Mouse (Mus musculus) frontal cortex, adult 2 months (tissue): Measurements from ENCODE around the gene Ccrl2. TPM values are rescaled to one million over a fixed set of nuclear protein-coding genes. Genes with fewer than 3 reads are reported as not detected.
A peak's percentile ranks its signal among the peaks of the same experiment; 100 is the strongest.

Source experiments
- DNase-seq, 2 experiments: peaks; one replicate each; pipeline ENCODE4 v3.0.0; 2022; ENCODE audit warnings: low spot score in 1 of 2; ENCODE audit errors: extremely low spot score in 1 of 2
- polyA plus RNA-seq: library from polyadenylated mRNA; depleted of rRNA; stranded (reverse); fragments of >200 nt; gene quantifications from 2 replicates; pipeline ENCODE4 v1.2.3, GENCODE M21; 2012

Gene Ccrl2
- polyA plus RNA-seq, 1 experiment = 1.6 TPM

DNA sequence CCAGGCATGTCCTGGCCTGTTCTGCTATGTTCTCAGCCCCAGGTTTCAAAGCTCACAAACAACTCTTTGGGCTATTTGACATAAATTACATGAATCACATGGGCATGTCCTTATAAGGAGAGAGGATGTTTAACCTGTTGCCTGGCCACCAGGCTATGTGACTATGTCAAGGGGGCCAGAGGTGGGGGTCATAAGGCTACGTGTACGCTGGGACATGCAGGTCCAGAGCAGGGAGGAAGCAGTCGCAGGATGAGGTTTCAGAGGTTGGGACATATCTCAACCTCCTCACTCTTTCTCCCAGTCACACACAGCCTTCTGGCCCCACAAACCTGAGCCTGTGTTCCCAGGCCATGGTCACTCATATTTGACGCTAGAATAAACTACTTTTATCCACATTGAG, 9.7 kb upstream of the Ccrl2 start:
- no peak for DNase-seq

DNA sequence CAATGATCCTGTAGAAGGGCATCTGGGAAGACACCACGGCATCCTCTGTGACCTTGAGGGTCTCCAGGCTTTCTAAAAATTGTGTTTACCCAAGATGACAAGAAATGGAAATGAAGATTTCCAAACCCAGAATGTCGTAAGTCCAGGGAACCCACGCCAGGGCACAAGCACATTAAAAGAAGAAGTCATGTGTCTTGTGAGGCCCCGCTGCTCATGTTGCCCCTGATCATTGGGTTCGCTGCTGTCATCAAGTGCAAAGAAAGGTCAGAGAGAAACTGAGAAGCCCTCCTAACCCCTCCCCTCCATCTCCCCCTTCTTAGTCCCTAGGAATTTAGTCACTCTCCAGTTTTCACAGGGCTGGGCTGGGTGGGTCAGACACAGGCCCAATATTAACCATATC, 5.5 kb upstream of the Ccrl2 start:
- DNase-seq = no peak

DNA sequence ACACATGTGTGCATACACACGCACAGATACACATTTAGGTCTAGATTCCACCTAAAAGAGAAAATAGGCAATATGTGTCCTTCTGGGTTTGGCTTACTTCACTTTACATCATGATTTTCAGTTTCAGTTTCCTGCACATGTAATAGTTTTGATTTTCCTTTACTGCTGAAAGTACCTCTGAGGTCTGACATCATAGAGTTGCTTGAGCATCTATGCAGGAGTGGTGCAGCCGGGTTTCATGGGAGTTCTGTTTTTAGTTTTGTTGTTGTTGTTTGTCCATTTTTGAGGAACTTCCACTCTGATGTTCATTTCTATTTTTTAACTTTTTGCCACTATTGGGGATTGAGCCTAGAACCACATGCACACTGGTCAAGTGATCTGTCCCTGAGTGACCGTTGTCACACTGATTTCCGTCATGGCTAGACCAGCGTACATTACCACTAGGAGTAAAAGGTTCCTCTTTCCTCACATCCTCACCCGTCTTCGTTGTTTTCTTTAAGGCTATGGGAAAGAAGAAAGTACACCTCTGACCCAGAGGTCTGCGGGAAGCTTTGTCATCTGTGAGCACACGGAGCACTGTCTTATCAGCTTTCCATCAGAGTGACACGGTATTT, 1.7 kb upstream of the Ccrl2 start:
- DNase-seq = no peak

DNA sequence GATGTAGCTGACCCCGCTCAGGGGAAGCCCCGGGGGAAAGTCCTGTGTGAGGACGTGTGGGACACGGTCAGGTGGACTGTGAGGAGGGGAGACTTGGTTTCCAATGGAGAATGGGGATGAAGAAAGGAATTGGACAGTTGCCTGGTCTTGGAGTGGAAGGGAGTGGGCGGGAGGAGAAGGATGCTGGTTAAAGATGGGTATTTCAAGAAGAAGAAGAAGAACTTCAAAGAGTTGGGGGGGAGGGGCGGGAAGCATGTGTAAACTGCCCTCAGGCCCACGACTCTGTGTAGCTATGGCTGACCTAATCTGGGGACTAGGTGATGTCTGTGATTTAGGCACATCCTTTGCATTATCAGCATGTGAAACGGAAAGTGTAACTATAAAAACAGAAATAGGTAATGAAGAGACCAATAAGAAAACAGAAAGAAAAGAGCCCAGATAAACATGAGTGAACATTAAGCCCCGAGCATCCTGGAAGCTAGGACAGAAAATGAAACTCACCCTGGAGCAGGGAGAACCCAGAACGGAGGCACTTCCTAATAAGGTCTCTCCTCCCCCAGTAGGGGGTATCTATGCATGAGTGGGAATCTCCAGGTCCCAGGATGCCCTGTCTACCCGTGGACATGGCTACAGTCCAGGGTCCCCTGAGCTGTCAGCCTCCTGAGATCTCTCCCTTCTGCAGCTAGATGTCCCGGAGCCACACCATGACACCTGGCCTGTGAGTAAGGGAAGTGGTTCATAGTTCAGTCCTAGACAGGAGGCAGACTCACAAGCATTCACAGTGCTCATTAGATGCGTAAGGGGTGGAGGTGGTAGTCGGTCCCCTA, 438 bp upstream of the Ccrl2 start:
- peak in 1 of 2 experiments; percentile 15 for DNase-seq

DNA sequence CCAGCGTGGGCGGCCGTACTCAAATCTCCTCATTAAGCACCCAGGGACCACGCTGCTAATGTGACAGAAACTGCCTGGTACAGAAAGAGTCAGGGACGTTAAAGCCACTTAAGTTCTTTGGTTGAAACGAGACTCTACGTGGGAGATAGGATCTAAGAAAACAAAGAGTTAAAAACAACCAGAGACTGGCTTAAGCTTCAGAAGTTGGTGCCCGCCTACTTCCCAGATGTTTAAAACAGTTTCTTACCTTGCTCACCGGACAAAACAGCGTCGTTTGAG, 861 bp downstream of the Ccrl2 start:
- no peak for DNase-seq

DNA sequence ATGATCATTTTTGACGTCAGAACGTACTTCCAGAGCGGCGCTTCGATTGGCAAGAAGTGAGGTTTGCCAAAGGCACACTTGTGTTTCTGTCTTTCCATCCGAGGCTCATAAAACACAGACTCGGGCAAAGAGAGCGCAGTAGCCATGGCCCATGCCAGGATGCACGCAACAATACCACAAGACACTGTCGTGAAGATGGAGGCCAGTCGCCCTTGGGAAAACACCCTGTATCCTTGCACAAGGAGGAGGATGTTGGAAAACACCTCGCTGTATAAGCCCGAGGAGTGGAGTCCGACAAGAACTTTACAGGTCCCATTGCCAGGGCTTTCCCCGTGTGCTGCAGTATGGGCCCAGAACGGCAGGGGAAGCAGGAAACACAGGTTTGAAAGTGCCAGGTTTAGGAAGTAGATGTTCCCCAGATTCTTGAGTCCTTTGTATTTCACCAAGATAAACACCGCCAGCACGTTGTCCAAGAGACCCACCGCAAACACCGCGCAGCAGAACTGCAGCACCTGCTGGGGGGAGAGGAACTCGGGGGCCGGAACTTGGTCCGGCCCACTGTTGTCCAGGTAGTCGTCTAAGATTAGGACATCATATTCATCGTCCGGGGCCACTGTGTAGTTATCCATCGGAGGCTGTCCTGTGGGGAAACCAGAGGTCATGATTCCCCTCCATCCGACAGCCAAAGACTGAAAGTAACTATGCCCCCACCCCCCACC, 1.4 kb downstream of the Ccrl2 start:
- no peak for DNase-seq

DNA sequence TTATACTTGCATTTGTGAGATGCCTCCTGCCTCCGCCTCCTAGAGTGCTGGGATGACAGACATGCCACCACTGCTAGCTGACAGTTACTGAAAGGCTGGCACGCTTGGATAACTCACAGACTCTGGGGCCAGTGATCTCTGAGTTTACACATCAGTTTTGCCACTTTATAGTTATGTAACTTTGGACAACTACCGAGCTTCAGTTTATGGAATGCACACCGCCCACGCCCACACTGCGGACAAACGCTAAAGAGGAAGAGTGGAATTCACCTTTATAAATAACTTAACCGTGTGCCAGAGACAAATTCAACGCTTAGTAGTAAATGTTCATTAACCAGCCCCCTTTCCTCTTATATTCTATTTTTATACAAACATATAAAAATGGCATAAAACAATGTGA, 2.4 kb downstream of the Ccrl2 start:
- no peak for DNase-seq

DNA sequence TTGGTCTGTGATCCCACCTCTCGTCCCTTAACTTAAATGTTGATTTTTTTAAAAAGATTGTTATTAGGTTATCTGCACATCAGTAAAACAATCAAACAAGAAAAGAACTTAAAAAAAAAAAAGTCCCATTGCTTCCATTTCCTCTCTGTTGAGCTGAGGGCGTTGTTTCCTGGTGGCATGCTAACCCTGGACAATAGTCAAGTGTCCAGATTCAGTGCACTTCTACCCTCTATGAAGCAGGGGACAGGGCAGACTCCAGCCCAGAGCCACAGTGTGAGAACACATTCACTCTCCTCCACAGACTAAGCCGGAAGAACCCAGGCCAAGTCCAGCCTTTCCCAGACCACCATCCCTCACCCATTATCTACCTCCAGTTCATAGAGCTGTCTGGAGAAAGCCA, 8.9 kb downstream of the Ccrl2 start:
- no peak for DNase-seq

DNA sequence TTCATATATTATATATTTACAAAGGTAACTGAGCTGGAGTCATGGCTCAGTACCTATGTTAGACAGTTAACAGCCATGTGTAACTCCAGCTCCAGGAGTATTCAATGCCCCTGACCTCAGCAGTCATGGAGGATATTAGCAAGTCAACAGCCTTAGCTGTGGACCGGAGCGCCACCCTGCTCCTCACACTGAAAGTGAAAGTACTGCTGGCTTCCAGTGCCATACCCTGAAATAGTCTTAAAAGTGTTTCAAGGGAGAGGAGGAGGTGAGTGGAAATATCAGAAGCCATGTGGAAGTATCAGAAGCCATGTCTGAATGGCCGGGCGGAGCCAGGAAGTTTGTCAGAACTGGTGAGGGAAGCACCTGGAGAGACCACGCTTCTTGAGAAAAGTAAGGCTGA, 10.1 kb downstream of the Ccrl2 start:
- DNase-seq = no peak

DNA sequence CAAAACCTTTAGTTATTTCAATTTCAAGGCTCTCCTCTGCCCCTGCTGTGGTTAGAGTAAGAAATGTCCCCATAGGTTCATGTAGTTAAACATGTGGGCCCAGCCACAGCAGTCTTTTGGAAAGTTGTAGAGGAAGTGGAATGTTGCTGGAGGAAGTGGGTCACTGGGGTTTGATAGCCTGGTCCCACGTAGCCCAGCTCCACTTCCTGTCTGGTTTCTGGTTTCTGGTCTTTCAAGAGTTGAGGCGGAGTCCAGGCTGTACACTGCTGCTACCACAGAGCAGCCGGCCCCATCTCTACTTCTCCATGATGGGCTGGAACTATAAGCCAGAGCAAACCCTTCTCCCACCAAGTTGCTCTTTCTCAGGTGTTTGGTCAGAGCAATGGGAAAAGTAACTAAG, 11.1 kb downstream of the Ccrl2 start:
- no peak for DNase-seq

DNA sequence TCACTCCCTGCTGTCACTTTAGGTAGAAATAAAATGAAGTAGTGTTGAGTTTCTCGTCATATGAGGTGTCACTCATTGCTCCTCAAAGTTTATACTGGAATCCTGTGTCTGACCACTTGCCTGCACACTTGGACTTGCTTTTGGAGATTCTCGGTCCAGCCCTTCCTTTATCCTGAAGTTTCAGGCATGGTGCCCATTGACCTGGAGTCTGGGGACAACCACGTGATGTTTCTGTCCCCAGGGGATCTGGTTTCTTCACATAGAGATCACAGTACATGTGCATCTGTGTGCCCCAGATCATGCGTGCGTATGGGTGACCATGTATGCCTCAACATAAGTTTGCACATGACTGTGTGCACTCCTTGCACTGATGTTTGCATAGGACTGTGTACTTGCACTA, 15.1 kb downstream of the Ccrl2 start:
- no peak for DNase-seq

DNA sequence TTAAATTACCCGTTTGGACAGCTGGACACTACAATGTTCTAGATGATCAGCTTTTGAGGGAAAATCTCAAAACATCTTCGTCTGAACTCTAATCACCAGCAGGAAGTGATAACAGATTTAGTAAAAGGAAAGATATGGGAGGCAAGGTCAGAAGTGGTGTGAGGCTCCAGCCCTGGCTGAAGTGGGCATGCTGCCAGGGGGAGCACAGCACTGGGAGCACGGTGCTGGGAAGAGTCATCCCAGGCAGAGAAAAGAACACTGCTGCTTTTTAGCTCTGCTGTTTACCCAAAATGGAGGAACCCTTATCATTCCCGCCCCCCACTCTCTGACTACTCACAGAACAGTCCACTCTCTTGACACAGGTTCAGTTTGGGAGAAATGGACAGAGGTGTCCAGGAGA, 17.4 kb downstream of the Ccrl2 start:
- no peak for DNase-seq

DNA sequence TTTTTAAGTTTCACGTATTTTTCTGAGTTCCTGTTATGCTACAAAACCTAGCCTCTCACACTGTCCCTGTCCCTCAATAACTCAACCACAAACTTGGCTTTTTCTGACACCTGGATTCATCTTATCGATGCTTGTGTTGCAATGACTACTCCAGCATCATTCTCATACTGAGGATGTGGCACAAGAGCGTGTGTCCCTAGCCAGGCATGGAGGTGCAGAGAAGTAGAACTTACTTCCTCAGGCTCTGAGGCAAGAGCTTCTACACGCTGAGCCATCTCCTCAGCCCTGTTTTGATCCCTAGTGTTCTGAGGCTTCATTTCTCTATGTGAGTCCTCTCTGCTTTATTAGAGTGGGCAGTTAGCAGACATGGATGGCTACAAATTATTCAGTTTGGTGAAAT, 23.6 kb downstream of the Ccrl2 start:
- no peak for DNase-seq

DNA sequence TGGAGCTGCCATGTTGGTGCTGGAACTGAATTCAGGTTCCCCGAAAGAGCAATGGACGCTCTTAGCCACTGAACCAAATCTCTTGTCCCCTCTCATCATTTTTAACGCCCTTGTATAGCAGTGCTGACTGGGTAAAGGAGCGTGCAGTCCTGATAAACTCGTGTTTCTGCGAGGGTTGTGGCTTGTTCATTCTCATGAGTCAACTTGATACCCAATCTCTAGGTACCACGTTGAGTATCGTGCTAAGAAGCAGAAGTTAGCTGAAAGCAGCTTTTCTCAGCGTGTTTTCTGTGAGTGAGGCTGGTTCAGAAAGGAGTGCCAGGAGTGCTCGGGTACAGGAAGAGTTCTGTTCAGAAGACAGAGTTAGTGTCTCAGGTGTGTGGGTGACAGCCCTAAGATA, 30.5 kb downstream of the Ccrl2 start:
- no peak for DNase-seq

DNA sequence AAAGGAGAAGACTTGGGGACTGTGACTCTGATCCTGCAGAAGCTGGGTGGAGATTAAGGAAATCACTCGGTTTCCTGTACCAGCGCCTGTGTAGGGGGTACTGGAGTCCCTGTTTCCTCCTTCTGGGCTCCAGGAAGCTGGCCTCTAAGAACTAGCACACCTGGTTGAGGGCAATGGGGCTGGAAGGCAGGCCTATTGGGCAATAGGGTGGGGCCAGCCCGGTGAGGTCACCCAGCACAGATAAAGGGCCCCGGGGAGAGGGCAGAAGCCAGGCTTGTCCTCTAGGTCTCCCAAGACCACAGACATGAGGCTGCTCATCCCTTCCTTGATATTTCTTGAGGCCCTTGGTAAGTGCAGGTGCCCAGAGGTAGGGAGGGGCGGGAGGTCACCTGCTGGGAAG, 38.3 kb downstream of the Ccrl2 start, which contains the start of gene Ltf:
Gene Ltf, plus strand, starts transcription at position 250 of the 400 bp plus-strand sequence.
- no peak for DNase-seq

DNA sequence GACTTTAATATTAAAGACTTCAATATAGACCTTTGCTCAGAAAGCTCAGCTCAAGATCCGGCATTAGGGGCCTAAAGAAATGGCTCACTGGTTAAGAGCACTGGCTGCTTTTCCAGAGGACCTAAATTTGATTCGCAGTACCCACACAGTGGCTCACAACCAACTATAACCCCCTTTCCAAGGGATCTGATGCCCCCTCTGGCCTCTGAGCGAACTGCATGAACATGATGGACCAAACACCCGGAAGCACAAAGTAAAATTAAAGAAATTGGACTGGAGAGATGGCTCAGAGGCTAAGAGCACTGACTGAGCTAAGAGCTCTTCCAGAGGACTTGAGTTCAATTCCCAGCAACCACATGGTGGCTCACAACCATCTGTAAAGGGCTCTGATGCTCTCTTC, 41.7 kb downstream of the Ccrl2 start:
- DNase-seq = no peak

DNA sequence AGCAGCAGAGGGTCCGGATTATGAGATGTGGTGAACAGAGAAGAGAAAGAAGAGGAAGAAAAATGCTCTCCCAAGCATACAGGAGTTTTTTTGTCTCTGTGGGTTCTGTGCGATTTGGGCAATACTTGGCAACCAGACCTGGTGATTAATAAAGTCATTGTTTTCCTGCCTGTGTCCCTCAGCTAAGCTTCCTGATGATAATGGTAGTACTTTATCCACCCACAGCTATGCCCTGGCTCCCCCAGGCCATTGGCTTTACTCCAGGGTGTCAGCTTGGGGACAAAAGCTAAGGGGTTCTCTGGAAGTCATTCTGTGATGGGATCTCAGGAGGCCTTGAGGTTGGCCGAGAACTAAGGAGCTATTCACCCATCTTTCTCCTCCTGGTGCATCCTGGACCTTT, 45.3 kb downstream of the Ccrl2 start:
- DNase-seq = no peak

DNA sequence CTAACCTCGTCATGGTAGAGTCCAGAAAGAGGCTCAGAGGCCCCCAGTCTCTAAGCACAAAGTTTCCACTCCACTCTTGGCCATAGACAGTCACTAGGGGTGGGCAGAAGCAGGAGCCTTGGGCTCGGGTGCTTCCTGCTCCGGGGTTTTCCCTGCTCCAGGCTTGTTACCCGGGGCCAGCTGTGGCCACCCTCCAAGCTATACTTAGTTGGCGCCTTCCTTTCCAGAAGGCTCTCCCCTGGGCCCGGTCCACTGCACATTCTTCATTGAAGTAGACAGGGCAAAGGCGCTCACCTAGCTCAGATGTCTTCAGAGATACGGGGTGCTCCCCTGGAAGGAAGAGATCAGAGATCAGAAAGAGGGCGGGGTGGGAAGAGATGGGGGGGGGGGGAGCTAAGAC, 45.8 kb downstream of the Ccrl2 start:
- no peak for DNase-seq

DNA sequence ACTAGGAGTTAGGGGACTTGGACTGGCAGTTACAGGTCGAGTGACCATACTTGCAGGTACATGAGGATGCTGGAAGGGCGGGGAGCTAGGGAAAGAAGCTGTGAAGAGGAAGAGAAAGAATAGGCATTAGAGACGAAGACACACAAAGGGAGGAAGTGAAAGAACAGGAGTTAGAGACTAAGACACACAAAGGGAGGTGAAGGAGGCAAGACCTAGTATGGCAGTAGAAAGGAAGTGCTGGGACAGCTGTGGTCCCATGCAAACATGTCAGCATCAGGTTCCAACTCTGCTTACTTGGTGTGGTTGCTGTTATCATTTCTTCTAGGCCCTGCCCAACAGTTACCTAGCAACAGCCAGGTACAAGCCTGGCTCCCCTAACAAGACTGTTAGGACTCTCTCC, 47.6 kb downstream of the Ccrl2 start:
- no peak for DNase-seq

DNA sequence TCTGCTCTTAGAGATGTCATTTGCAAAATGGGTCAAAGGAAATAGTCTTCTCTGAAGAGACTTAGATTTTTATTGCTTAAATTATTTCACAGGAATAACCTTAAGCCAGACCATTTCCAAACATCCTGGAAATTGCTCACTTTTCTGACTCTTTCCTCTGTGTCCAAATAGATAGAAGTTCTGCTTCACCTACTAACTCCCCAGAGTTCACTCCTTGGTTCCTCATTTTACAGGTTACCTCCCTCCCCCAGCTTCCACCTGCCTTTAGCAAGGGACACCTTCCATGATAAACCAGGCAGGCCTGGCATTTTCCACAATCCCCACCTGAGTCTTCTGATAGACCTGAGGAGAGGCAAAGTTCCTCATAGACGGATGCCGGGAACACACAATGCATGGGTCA, 50.8 kb downstream of the Ccrl2 start:
- no peak for DNase-seq
